Mouse (Mus musculus) limb, embryonic 11.5 days (tissue): ENCODE data around the gene Pdzd7. TPM values are rescaled to one million over a fixed set of nuclear protein-coding genes. Genes with fewer than 3 reads are reported as not detected.
"Not testable (repeated sequence)": the region's sequence is repeated elsewhere in the genome, so short reads cannot be mapped to it uniquely, and the experiment has no call there.

Experiments
- ATAC-seq: fragments of 200-750 bp; cut with Nextera tagmentation; 2 replicates; pipeline ENCODE4 v1.8.0; 2017; ENCODE audit warnings: low read depth; ENCODE audit not compliant: insufficient number of reproducible peaks, low FRiP score, low TSS enrichment
- DNase-seq: peaks from one replicate; pipeline ENCODE4 v3.0.0-alpha.2; 2015; ENCODE audit warnings: low spot score
- H3K27ac ChIP-seq: fragments of 300-500 bp; sonication (generic); replicated peaks from 2 replicates; pipeline ENCODE4 v1.5.1; 2014; ENCODE audit warnings: low read depth, mild to moderate bottlenecking, low read length
- H3K27me3 ChIP-seq: fragments of 300-500 bp; sonication (generic); 2 replicates; pipeline ENCODE4 v1.6.1; 2014; ENCODE audit warnings: mild to moderate bottlenecking, low read length, mixed read lengths; ENCODE audit not compliant: control insufficient read depth, insufficient read depth
- H3K36me3 ChIP-seq: fragments of 300-500 bp; sonication (generic); 2 replicates; pipeline ENCODE4 v1.6.1; 2014; ENCODE audit warnings: mild to moderate bottlenecking, low read length, moderate library complexity, mixed read lengths; ENCODE audit not compliant: control insufficient read depth, insufficient read depth
- H3K4me1 ChIP-seq: fragments of 300-500 bp; sonication (generic); 2 replicates; pipeline ENCODE4 v1.6.1; 2014; ENCODE audit warnings: low read length, mixed read lengths; ENCODE audit not compliant: control insufficient read depth, insufficient read depth
- H3K4me2 ChIP-seq: fragments of 300-500 bp; sonication (generic); 2 replicates; pipeline ENCODE4 v1.6.1; 2014; ENCODE audit warnings: low read depth, mild to moderate bottlenecking, moderate library complexity; ENCODE audit not compliant: severe bottlenecking
- H3K4me3 ChIP-seq: fragments of 300-500 bp; sonication (generic); 2 replicates; pipeline ENCODE4 v1.5.1; 2014; ENCODE audit warnings: low read depth, low read length
- H3K9ac ChIP-seq: fragments of 300-500 bp; sonication (generic); 2 replicates; pipeline ENCODE4 v1.6.1; 2014; ENCODE audit warnings: mild to moderate bottlenecking, low read length
- H3K9me3 ChIP-seq: fragments of 300-500 bp; sonication (generic); 2 replicates; pipeline ENCODE4 v1.6.1; 2016; ENCODE audit warnings: low read length; ENCODE audit not compliant: control insufficient read depth
- WGBS: fragments of 180-500 bp; shearing (Covaris S2); extraction: QIAGEN DNeasy Blood & Tissue Kit; methylation state at CpG from one replicate; pipeline ENCODE4 v1.1.7; 2014; 5-methylcytosine and 5-hydroxymethylcytosine counted together
- polyA plus RNA-seq: library from polyadenylated mRNA; unstranded; fragments of >200 nt; fragmentation: Nextera tagmentation; extraction: Ambion mirVana; gene quantifications from 2 replicates; pipeline ENCODE4 v1.2.1, GENCODE M21; 2014

Gene Pdzd7
- polyA plus RNA-seq, 1 experiment from 2014 or later, result 0.21 TPM

DNA sequence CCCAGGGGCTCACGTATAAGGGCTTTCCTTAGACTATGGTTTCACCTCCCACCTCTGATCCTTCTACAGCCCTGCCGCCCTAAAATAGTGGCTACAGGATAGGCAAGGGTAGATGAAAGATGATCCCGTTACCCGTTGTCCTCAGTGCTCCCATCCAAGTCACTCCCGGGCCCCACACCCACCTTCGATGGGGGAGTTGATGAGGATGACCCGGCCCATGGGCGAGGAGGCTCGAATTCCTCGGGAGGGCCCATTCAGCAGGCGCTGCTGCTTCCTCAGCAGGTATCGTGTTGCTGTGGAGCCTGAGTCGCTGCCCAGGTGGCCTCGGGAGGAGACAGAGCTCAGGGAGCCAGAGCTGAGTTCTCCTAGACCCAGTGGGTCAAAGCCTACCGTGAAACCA lies 281 bp downstream of the Pdzd7 start:
- H3K9ac ChIP-seq, result no peak overlapping the region
- H3K36me3 ChIP-seq, result no peaks in the 10 kb centered on the region
- no peak overlapping the region for H3K4me2 ChIP-seq
- peaks cover 31% of the 10 kb centered on the region for H3K27me3 ChIP-seq
- H3K4me3 ChIP-seq, result no peak overlapping the region
- ATAC-seq, result no peak
- peaks cover 21% of the 10 kb centered on the region for H3K4me1 ChIP-seq
- H3K9me3 ChIP-seq, result no peaks in the 10 kb centered on the region
- no peak overlapping the region for H3K27ac ChIP-seq
- no peak for DNase-seq
- WGBS, result 42% methylated on average over 15 of the region's 15 CpGs

DNA sequence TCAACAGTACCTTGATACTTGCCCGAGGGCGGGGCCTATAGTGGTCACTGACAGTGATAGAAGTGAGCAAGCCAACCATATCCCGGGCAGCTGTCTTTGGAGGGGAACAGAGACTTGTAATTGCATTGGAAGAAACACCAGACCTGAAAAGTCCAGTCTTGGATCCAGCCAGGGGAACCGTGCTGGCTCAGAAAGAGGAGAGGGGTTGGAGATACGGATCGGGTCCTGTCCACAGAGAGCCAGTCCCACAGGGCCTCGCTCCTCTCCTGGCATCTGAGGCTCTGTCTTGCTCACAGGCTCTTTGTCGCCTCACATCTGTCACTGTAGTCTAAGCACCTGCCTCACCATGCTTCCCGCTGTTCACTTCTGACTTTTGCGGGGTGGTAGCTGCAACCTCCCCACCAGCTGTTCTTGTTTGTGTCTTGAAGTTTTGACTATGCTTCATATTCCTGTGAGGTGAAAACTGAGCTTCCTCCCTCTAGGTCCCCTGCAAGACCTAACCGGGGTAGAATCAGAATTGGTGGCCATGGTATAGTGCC lies 1.1 kb downstream of the Pdzd7 start:
- 64% methylated on average over 11 of the region's 11 CpGs for WGBS
- Histone ChIP-seq H3K36me3 (no peaks in the 10 kb centered on the region), H3K4me1 (peaks cover 21% of the 10 kb centered on the region), H3K9me3 (no peaks in the 10 kb centered on the region), H3K27me3 (peaks cover 37% of the 10 kb centered on the region), H3K4me2 (no peak overlapping the region), H3K27ac (no peak overlapping the region), H3K4me3 (no peak overlapping the region), H3K9ac (no peak overlapping the region)
- DNase-seq (no peak), ATAC-seq (no peak)

DNA sequence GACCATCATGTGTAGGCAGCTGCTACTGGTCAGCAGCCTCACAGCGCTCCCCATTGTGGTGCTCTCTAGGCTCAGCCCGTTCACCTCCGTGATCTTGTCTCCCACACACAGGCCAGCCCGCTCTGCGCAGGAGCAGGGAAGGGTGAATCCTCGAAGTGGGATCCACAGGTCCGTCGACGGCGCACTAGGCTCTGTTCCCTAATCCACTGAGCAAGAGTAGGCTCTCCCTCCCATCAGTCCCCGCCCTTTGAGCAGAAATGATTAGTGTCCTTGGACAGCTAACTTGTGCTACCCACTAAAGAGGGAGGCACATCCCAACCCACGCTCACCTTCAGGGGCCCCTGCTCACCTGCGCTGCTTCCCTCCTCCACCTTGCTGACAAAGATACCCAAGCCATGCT lies 5.3 kb downstream of the Pdzd7 start:
- H3K27me3 ChIP-seq, result peaks cover 20% of the 10 kb centered on the region
- ATAC-seq (no peak), DNase-seq (no peak)
- no peaks in the 10 kb centered on the region for H3K4me1 ChIP-seq
- no peaks in the 10 kb centered on the region for H3K9me3 ChIP-seq
- no peak overlapping the region for H3K4me3 ChIP-seq
- H3K27ac ChIP-seq, result no peak overlapping the region
- no peak overlapping the region for H3K4me2 ChIP-seq
- no peak overlapping the region for H3K9ac ChIP-seq
- no peaks in the 10 kb centered on the region for H3K36me3 ChIP-seq
- WGBS, result 49% methylated on average over 13 of the region's 13 CpGs

DNA sequence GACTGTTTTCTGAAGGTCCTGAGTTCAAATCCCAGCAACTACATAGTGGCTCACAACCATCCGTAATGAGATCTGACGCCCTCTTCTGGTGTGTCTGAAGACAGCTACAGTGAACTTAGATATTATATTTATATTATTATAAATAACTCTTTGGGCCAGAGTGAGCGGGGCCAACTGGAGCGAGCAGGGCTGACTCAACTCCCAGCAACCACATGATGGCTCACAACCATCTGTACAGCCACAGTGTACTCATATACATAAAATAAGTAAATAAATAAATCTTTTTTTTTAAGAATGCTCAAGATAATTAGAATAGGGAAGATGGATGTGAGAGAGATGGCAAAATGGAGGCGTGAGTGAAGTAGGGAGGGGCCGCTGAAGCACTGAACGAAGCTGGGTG lies 7.3 kb downstream of the Pdzd7 start:
- not testable (repeated sequence) for H3K27ac ChIP-seq, H3K4me3 ChIP-seq, H3K4me2 ChIP-seq, DNase-seq, ATAC-seq, H3K36me3 ChIP-seq, H3K9me3 ChIP-seq, H3K4me1 ChIP-seq, H3K9ac ChIP-seq
- 89% methylated on average over 7 of the region's 7 CpGs for WGBS
- H3K27me3 ChIP-seq, result peaks cover 11% of the 10 kb centered on the region

DNA sequence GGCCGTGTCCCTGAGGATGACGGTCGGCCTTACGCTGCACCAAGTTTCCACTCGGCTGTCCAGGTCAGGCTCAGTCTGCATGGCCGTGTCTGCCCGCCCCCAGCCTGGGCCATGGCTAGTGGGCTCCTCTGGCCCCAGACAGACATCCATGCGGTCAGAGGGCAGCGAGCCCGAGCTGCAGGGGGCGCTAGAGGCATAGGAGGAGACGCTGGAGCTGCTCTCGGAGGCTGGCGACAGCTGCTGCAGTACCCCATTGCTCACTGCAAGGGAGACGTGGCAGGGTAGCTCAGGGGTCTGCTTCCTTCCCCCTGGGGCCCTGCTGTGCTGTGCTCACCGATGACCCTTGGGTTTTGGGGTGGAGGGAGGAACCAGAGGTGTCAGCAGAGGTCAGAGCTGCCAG lies 8.7 kb downstream of the Pdzd7 start:
- Histone ChIP-seq H3K9me3 (no peaks in the 10 kb centered on the region), H3K4me1 (no peaks in the 10 kb centered on the region), H3K4me2 (no peak overlapping the region), H3K4me3 (no peak overlapping the region), H3K27ac (no peak overlapping the region), H3K9ac (no peak overlapping the region), H3K27me3 (peaks cover 11% of the 10 kb centered on the region), H3K36me3 (no peaks in the 10 kb centered on the region)
- no peak for ATAC-seq
- DNase-seq, result no peak
- WGBS, result 32% methylated on average over 16 of the region's 16 CpGs

DNA sequence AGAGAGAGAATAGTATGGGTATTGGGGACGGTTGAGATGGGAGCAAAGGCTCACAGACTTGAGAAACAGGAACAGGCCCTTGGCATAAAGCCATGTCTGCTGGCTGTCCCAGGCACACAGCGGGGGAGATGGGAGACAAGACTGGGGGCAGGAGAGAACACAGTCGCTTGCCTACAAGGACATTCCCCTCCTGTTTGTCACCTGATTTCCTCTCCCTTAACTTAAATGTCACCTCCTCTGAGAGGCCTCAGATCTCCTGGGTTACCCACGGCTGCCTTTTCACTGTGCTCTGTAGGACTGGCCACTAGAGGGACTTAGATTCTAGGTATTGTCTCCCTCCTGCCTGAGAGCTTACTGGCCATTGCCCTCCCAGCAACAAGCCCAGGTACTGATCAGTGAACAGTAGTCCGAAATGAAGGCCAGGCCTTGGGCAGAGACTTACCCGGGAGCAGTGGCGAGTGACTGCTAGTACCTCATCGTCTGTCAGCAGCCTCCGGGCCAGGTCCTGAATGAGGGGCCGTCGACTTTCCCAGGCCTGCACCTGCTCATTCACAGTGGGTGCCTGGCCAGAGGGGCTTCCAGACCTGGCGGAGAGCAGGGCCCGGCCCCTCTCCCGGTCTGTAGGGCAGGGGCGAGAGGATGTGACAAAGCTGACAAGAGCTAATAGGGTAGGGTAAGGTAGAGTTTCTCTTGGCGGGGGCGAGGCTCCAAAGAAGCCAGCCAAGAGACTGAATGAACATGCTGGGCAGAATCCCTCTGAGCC lies 12.8 kb downstream of the Pdzd7 start:
- Histone ChIP-seq H3K4me3 (no peak overlapping the region), H3K9ac (no peak overlapping the region), H3K27me3 (no peaks in the 10 kb centered on the region), H3K4me2 (no peak overlapping the region), H3K4me1 (0 out of 2 replicates have a peak, but pooled peaks cover 3% of the 10 kb centered on the region), H3K36me3 (no peaks in the 10 kb centered on the region), H3K9me3 (no peaks in the 10 kb centered on the region), H3K27ac (no peak overlapping the region)
- DNase-seq, result no peak
- no peak for ATAC-seq
- WGBS, result 51% methylated on average over 17 of the region's 17 CpGs

DNA sequence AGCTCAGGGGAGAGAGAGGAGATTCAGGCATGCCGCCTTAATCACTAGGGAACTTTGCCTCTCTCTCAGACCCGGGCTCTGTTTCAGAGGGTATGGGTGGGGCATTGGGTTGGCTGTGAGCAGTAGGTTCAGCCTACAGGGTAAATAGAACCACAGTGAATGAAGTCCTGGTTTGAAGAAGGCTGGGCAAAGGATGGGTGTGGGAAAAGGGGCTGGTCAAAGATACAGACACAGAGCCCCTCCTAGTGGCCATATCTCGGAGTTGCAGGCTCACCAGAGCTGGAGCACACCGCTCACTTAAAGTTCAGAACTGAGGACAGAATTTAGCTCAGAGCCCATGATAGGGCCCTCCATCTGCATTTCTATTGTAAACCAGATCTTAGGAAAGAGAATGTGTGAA lies 13.7 kb downstream of the Pdzd7 start:
- H3K4me1 ChIP-seq, result 0 out of 2 replicates have a peak, but pooled peaks cover 3% of the 10 kb centered on the region

DNA sequence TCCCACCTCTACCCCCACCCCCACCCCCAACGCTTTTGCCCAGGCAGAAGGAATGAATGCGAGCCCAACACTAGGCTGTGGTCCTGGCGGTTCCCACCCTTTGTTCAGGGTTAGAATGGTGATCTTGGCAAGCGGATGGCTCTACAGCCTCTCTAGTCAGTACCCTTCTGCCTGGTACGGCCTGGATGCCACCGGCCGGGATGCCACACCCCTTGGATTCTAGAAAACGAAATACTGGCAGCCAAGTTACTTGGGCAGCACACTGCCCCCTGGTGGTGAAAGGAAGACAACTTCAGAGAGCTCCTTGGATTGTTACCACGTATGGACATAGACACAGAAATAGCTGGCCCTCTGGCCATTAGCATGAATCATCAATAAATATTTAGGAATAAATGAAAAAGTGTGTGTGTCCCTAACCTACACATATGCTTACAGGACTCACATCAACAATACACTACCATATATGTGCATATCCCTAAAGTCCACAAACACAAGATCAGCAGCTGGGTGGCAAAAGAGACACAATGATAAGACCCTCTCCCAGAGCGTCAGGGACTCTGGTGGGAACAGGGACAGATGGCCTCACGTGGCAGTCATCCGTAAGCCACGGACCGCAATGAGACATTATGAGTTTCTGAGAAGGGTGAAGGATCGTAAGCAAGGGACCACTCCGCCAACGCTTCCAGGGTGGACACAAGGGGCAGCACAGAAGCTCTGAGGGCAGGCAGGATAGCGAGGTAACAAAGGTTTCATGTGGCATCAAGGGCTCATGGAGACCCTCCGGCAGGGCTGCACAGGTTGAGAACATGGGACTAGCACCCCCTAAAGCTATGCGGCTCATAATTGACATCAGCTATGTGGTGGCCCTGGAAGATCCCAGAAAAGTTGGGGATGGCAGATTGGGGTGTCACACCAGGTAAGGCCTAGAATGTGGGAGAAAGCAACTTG lies 14.5 kb downstream of the Pdzd7 start:
- 44% methylated on average over 20 of the region's 20 CpGs for WGBS
- DNase-seq, result peak; percentile 79
- Histone ChIP-seq H3K4me1 (0 out of 2 replicates have a peak, but pooled peaks cover 3% of the 10 kb centered on the region), H3K9me3 (no peaks in the 10 kb centered on the region), H3K4me3 (no peak overlapping the region), H3K27ac (no peak overlapping the region), H3K36me3 (peaks cover 7% of the 10 kb centered on the region), H3K4me2 (peak overlapping the region; percentile 34), H3K9ac (no peak overlapping the region), H3K27me3 (no peaks in the 10 kb centered on the region)
- ATAC-seq, result no peak

More for the DNA sequence above, 13.7 kb downstream of the Pdzd7 start:
- ATAC-seq, result no peak
- WGBS, result 20% methylated on average over 4 of the region's 4 CpGs
- no peak overlapping the region for H3K27ac ChIP-seq
- H3K36me3 ChIP-seq, result no peaks in the 10 kb centered on the region
- no peak overlapping the region for H3K4me2 ChIP-seq
- no peak overlapping the region for H3K4me3 ChIP-seq
- peak; percentile 88 for DNase-seq
- H3K27me3 ChIP-seq, result no peaks in the 10 kb centered on the region
- no peaks in the 10 kb centered on the region for H3K9me3 ChIP-seq
- H3K9ac ChIP-seq, result no peak overlapping the region
